Mouse (Mus musculus) limb, embryonic 11.5 days (tissue): Measurements from ENCODE around the gene Abcc4. TPM values are rescaled to one million over a fixed set of nuclear protein-coding genes. Genes with fewer than 3 reads are reported as not detected.
"Not testable (repeated sequence)": the region's sequence is repeated elsewhere in the genome, so short reads cannot be mapped to it uniquely, and the experiment has no call there.

Experiments used
- ATAC-seq: fragments of 200-750 bp; cut with Nextera tagmentation; 2 replicates; pipeline ENCODE4 v1.8.0; 2017; ENCODE audit warnings: low read depth; ENCODE audit not compliant: insufficient number of reproducible peaks, low FRiP score, low TSS enrichment
- DNase-seq: peaks from one replicate; pipeline ENCODE4 v3.0.0-alpha.2; 2015; ENCODE audit warnings: low spot score
- H3K27ac ChIP-seq: fragments of 300-500 bp; sonication (generic); replicated peaks from 2 replicates; pipeline ENCODE4 v1.5.1; 2014; ENCODE audit warnings: low read depth, mild to moderate bottlenecking, low read length
- H3K27me3 ChIP-seq: fragments of 300-500 bp; sonication (generic); 2 replicates; pipeline ENCODE4 v1.6.1; 2014; ENCODE audit warnings: mild to moderate bottlenecking, low read length, mixed read lengths; ENCODE audit not compliant: control insufficient read depth, insufficient read depth
- H3K36me3 ChIP-seq: fragments of 300-500 bp; sonication (generic); 2 replicates; pipeline ENCODE4 v1.6.1; 2014; ENCODE audit warnings: mild to moderate bottlenecking, low read length, moderate library complexity, mixed read lengths; ENCODE audit not compliant: control insufficient read depth, insufficient read depth
- H3K4me1 ChIP-seq: fragments of 300-500 bp; sonication (generic); 2 replicates; pipeline ENCODE4 v1.6.1; 2014; ENCODE audit warnings: low read length, mixed read lengths; ENCODE audit not compliant: control insufficient read depth, insufficient read depth
- H3K4me2 ChIP-seq: fragments of 300-500 bp; sonication (generic); 2 replicates; pipeline ENCODE4 v1.6.1; 2014; ENCODE audit warnings: low read depth, mild to moderate bottlenecking, moderate library complexity; ENCODE audit not compliant: severe bottlenecking
- H3K4me3 ChIP-seq: fragments of 300-500 bp; sonication (generic); 2 replicates; pipeline ENCODE4 v1.5.1; 2014; ENCODE audit warnings: low read depth, low read length
- H3K9ac ChIP-seq: fragments of 300-500 bp; sonication (generic); 2 replicates; pipeline ENCODE4 v1.6.1; 2014; ENCODE audit warnings: mild to moderate bottlenecking, low read length
- H3K9me3 ChIP-seq: fragments of 300-500 bp; sonication (generic); 2 replicates; pipeline ENCODE4 v1.6.1; 2016; ENCODE audit warnings: low read length; ENCODE audit not compliant: control insufficient read depth
- WGBS: fragments of 180-500 bp; shearing (Covaris S2); extraction: QIAGEN DNeasy Blood & Tissue Kit; methylation state at CpG from one replicate; pipeline ENCODE4 v1.1.7; 2014; 5-methylcytosine and 5-hydroxymethylcytosine counted together
- polyA plus RNA-seq: library from polyadenylated mRNA; unstranded; fragments of >200 nt; fragmentation: Nextera tagmentation; extraction: Ambion mirVana; gene quantifications from 2 replicates; pipeline ENCODE4 v1.2.1, GENCODE M21; 2014

Abcc4 gene
- polyA plus RNA-seq, 1 experiment from 2014 or later: 2.9 TPM

- no peaks in the 10 kb centered on the region for H3K27me3 ChIP-seq
- H3K4me3 ChIP-seq: no peak overlapping the region
- DNase-seq (no peak), ATAC-seq (no peak; the same call in 1 of the 2 replicates)
- no peak overlapping the region for H3K9ac ChIP-seq
- peaks cover 4% of the 10 kb centered on the region for H3K4me1 ChIP-seq
- 41% methylated on average over 8 of the region's 8 CpGs for WGBS
- H3K36me3 ChIP-seq: no peaks in the 10 kb centered on the region
- no peak overlapping the region for H3K4me2 ChIP-seq
- H3K27ac ChIP-seq: no peak overlapping the region
- no peaks in the 10 kb centered on the region for H3K9me3 ChIP-seq
Measured at GRCm38 (mm10) chr14:118681087-118681486, 24.9 kb downstream of the Abcc4 start.

GRCm38 (mm10) chr14:118678279-118678985, 27.6 kb downstream of the Abcc4 start:
- Histone ChIP-seq H3K36me3 (no peaks in the 10 kb centered on the region), H3K4me1 (peaks cover 11% of the 10 kb centered on the region), H3K27ac (no peak overlapping the region), H3K27me3 (no peaks in the 10 kb centered on the region), H3K9me3 (no peaks in the 10 kb centered on the region), H3K9ac (no peak overlapping the region), H3K4me2 (no peak overlapping the region), H3K4me3 (no peak overlapping the region)
- DNase-seq (no peak), ATAC-seq (no peak)
- 91% methylated on average over 9 of the region's 9 CpGs for WGBS

GRCm38 (mm10) chr14:118676308-118676994, 29.6 kb downstream of the Abcc4 start:
- 81% methylated on average over 13 of the region's 13 CpGs for WGBS
- Histone ChIP-seq H3K9me3 (no peaks in the 10 kb centered on the region), H3K27me3 (no peaks in the 10 kb centered on the region), H3K36me3 (no peaks in the 10 kb centered on the region), H3K27ac (no peak overlapping the region), H3K4me1 (peaks cover 13% of the 10 kb centered on the region), H3K4me2 (no peak overlapping the region), H3K4me3 (no peak overlapping the region), H3K9ac (no peak overlapping the region)
- ATAC-seq (no peak), DNase-seq (no peak)

- no peak for DNase-seq
- H3K27me3 ChIP-seq: no peaks in the 10 kb centered on the region
- H3K4me1 ChIP-seq: peaks cover 13% of the 10 kb centered on the region
- no peak for ATAC-seq
- no peaks in the 10 kb centered on the region for H3K9me3 ChIP-seq
- H3K27ac ChIP-seq: no peak overlapping the region
- H3K9ac ChIP-seq: no peak overlapping the region
- H3K4me2 ChIP-seq: no peak overlapping the region
- H3K36me3 ChIP-seq: no peaks in the 10 kb centered on the region
- H3K4me3 ChIP-seq: no peak overlapping the region
- WGBS: 85% methylated on average over 11 of the region's 11 CpGs
Measured at GRCm38 (mm10) chr14:118674705-118675139, 31.3 kb downstream of the Abcc4 start.

- no peak overlapping the region for H3K4me3 ChIP-seq
- H3K4me2 ChIP-seq: no peak overlapping the region
- 79% methylated on average over 7 of the region's 7 CpGs for WGBS
- no peak overlapping the region for H3K9ac ChIP-seq
- H3K27me3 ChIP-seq: no peaks in the 10 kb centered on the region
- ATAC-seq: no peak
- no peak for DNase-seq
- peaks cover 13% of the 10 kb centered on the region for H3K4me1 ChIP-seq
- H3K27ac ChIP-seq: no peak overlapping the region
- no peaks in the 10 kb centered on the region for H3K9me3 ChIP-seq
- H3K36me3 ChIP-seq: no peaks in the 10 kb centered on the region
Measured at GRCm38 (mm10) chr14:118674224-118674623, 31.8 kb downstream of the Abcc4 start.

- Histone ChIP-seq H3K27me3 (no peaks in the 10 kb centered on the region), H3K4me3 (no peak overlapping the region), H3K9me3 (no peaks in the 10 kb centered on the region), H3K36me3 (no peaks in the 10 kb centered on the region), H3K9ac (no peak overlapping the region), H3K4me2 (no peak overlapping the region), H3K4me1 (peaks cover 13% of the 10 kb centered on the region), H3K27ac (no peak overlapping the region; the same call in 1 of the 2 replicates)
- ATAC-seq (peak; percentile 41; the same call in 1 of the 2 replicates), DNase-seq (peak; percentile 50)
- WGBS: 19% methylated on average over 6 of the region's 6 CpGs
Measured at GRCm38 (mm10) chr14:118673501-118673900, 32.5 kb downstream of the Abcc4 start.

- peaks cover 13% of the 10 kb centered on the region for H3K4me1 ChIP-seq
- H3K4me3 ChIP-seq, H3K9ac ChIP-seq, H3K27ac ChIP-seq, H3K4me2 ChIP-seq, H3K36me3 ChIP-seq, ATAC-seq, DNase-seq, H3K27me3 ChIP-seq, H3K9me3 ChIP-seq: not testable (repeated sequence)
- 91% methylated on average over 6 of the region's 6 CpGs for WGBS
Measured at GRCm38 (mm10) chr14:118672931-118673330, 33.1 kb downstream of the Abcc4 start.

GRCm38 (mm10) chr14:118667499-118667898, 38.5 kb downstream of the Abcc4 start:
- no peak overlapping the region for H3K9ac ChIP-seq
- H3K27ac ChIP-seq: no peak overlapping the region
- no peak overlapping the region for H3K4me3 ChIP-seq
- no peaks in the 10 kb centered on the region for H3K27me3 ChIP-seq
- no peaks in the 10 kb centered on the region for H3K36me3 ChIP-seq
- DNase-seq (no peak), ATAC-seq (no peak)
- H3K4me2 ChIP-seq: no peak overlapping the region
- H3K9me3 ChIP-seq: no peaks in the 10 kb centered on the region
- WGBS: 90% methylated on average over 6 of the region's 6 CpGs
- H3K4me1 ChIP-seq: no peaks in the 10 kb centered on the region
